Mouse (Mus musculus): ENCODE data around the gene B4galnt3. TPM values are rescaled to one million over a fixed set of nuclear protein-coding genes. Genes with fewer than 3 reads are reported as not detected.

Gene B4galnt3
- total and polyA plus RNA-seq, 2 experiments from 2014 or later = 0.16 to 1.2 TPM

GRCm38 (mm10) chr6:120154526-120155309, 139.6 kb downstream of the B4galnt3 start:
- ATAC-seq = peak; percentile 10; the same call in 1 of the 2 replicates
- H3K27ac ChIP-seq (ENCODE audit: low read depth, low read length) = no peak overlapping the region

More at GRCm38 (mm10) chr6:120154526-120155309, 139.6 kb downstream of the B4galnt3 start:
- Histone ChIP-seq H3K9ac (no peak overlapping the region), H3K36me3 (ENCODE audit: insufficient read depth) (no peaks in the 10 kb centered on the region), H3K4me3 (ENCODE audit: low read depth, low read length) (no peak overlapping the region), H3K27me3 (ENCODE audit: insufficient read depth, low read length) (no peaks in the 10 kb centered on the region), H3K4me2 (ENCODE audit: low read depth) (no peak overlapping the region), H3K9me3 (ENCODE audit: low read length) (no peaks in the 10 kb centered on the region), H3K4me1 (ENCODE audit: insufficient read depth) (0 out of 2 replicates have a peak, but pooled peaks cover 4% of the 10 kb centered on the region)
- TF ChIP-seq CTCF (IDR thresholded peaks at IDR 0.05; ENCODE audit: low read depth) = no peak
- peak; percentile 5 for DNase-seq
- WGBS = 61% methylated on average over 5 of the region's 5 CpGs

Other genes with a start within 250 kb of the B4galnt3 start
- gene Ninj2, start 201.2 kb downstream of the B4galnt3 start, total RNA-seq (2014; rRNA removed) = not detected in 2 replicates
- 0.24 TPM in 1 of 2 replicates, not detected in the other for gene Ninj2, start 201.2 kb downstream of the B4galnt3 start, polyA plus RNA-seq (2015; fragmentation: Nextera tagmentation; extraction: Ambion mirVana)
- not detected in 2 replicates for gene D330020A13Rik, start 195 bp downstream of the B4galnt3 start, total RNA-seq (2014; rRNA removed)
- 0.18 TPM in 1 of 2 replicates, not detected in the other for gene D330020A13Rik, start 195 bp downstream of the B4galnt3 start, polyA plus RNA-seq (2015; fragmentation: Nextera tagmentation; extraction: Ambion mirVana)
- gene Kdm5a, start 69.6 kb upstream of the B4galnt3 start, total RNA-seq (2014; rRNA removed) = 29.6 and 44.3 TPM in 2 replicates
- gene Kdm5a, start 69.6 kb upstream of the B4galnt3 start, polyA plus RNA-seq (2015; fragmentation: Nextera tagmentation; extraction: Ambion mirVana) = 14.0 and 18.0 TPM in 2 replicates
- 9.8 and 13.5 TPM in 2 replicates for gene Ccdc77, start 69.8 kb upstream of the B4galnt3 start, total RNA-seq (2014; rRNA removed)
- 5.8 and 8.3 TPM in 2 replicates for gene Ccdc77, start 69.8 kb upstream of the B4galnt3 start, polyA plus RNA-seq (2015; fragmentation: Nextera tagmentation; extraction: Ambion mirVana)
- 2.5 and 4.2 TPM in 2 replicates for gene Il17ra, start 168.7 kb upstream of the B4galnt3 start, total RNA-seq (2014; rRNA removed)
- gene Il17ra, start 168.7 kb upstream of the B4galnt3 start, polyA plus RNA-seq (2015; fragmentation: Nextera tagmentation; extraction: Ambion mirVana) = 3.2 and 3.4 TPM in 2 replicates
- gene Tmem121b, start 199.2 kb upstream of the B4galnt3 start, total RNA-seq (2014; rRNA removed) = 26.1 and 27.6 TPM in 2 replicates
- gene Tmem121b, start 199.2 kb upstream of the B4galnt3 start, polyA plus RNA-seq (2015; fragmentation: Nextera tagmentation; extraction: Ambion mirVana) = 2.7 and 3.0 TPM in 2 replicates
- 27.8 and 29.9 TPM in 2 replicates for gene Hdhd5, start 236.8 kb upstream of the B4galnt3 start, total RNA-seq (2014; rRNA removed)
- gene Hdhd5, start 236.8 kb upstream of the B4galnt3 start, polyA plus RNA-seq (2015; fragmentation: Nextera tagmentation; extraction: Ambion mirVana) = 13.9 and 14.9 TPM in 2 replicates

All from forebrain, postnatal 0 days (tissue).